Mouse (Mus musculus) stomach, embryonic 15.5 days (tissue): ENCODE measurements around the gene Slc25a26. TPM values are rescaled to one million over a fixed set of nuclear protein-coding genes. Genes with fewer than 3 reads are reported as not detected.

ENCODE experiments used
- ATAC-seq: fragments of 200-750 bp; cut with Nextera tagmentation; 2 replicates; pipeline ENCODE4 v1.8.0; 2017; ENCODE audit warnings: low read depth, moderate number of reproducible peaks, moderate TSS enrichment; ENCODE audit not compliant: insufficient read depth, low FRiP score
- H3K27ac ChIP-seq: fragments of 300-500 bp; sonication (generic); 2 replicates; pipeline ENCODE4 v1.5.1; 2015; ENCODE audit warnings: mild to moderate bottlenecking, inconsistent platforms
- H3K27me3 ChIP-seq: fragments of 300-500 bp; sonication (generic); replicated peaks from 2 replicates; pipeline ENCODE4 v1.6.1; 2015; ENCODE audit warnings: inconsistent platforms
- H3K36me3 ChIP-seq: fragments of 300-500 bp; sonication (generic); 2 replicates; pipeline ENCODE4 v1.6.1; 2015; ENCODE audit warnings: inconsistent platforms
- H3K4me1 ChIP-seq: fragments of 300-500 bp; sonication (generic); 2 replicates; pipeline ENCODE4 v1.6.1; 2015; ENCODE audit warnings: inconsistent platforms
- H3K4me2 ChIP-seq: fragments of 300-500 bp; sonication (generic); 2 replicates; pipeline ENCODE4 v1.6.1; 2015; ENCODE audit warnings: mild to moderate bottlenecking, inconsistent platforms
- H3K4me3 ChIP-seq: fragments of 300-500 bp; sonication (generic); replicated peaks from 2 replicates; pipeline ENCODE4 v1.5.1; 2015; ENCODE audit warnings: inconsistent platforms
- H3K9ac ChIP-seq: fragments of 300-500 bp; sonication (generic); 2 replicates; pipeline ENCODE4 v1.6.1; 2015; ENCODE audit warnings: inconsistent platforms
- H3K9me3 ChIP-seq: fragments of 300-500 bp; sonication (generic); 2 replicates; pipeline ENCODE4 v1.6.1; 2016; ENCODE audit warnings: inconsistent platforms
- WGBS: fragments of 180-500 bp; shearing (Covaris S2); methylation state at CpG from one replicate; pipeline ENCODE4 v1.1.7; 2015; 5-methylcytosine and 5-hydroxymethylcytosine counted together
- polyA plus RNA-seq: library from polyadenylated mRNA; unstranded; fragments of >200 nt; fragmentation: Nextera tagmentation; extraction: Ambion mirVana; gene quantifications from 2 replicates; pipeline ENCODE4 v1.2.1, GENCODE M21; 2015

Gene Slc25a26
- polyA plus RNA-seq, 1 experiment from 2014 or later: 7.9 TPM

DNA sequence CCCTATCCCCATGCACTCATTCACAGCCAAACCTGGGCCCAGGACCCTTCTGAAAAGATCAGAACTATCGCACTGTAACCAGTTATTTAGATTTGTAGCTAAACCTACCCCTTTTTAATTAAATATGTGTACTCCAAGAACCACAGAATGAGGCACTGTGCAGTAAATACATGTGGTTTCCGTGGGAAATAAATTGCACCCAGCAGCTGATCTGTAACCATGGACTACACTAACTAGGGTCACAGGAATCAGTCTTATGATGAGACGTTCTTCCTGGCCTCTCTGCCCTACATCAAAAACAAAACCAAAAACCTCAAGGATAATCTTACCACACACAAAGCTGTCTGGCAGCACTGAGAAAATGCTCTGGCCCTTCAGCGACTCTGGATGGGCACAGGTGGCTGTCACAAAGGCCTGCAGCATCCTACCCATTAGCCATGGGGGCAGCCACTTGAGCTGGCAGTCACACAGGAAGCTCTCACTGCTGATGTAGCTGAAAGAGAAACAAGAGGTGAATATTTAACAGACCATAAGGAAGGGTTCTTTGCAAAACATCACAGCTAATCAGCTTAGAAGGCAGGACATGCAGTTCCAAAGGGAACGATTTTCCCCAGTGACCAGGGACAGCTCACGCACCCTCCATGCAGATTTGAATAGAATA lies 113.2 kb downstream of the Slc25a26 start:
- ATAC-seq: no peak
- 77% methylated on average over 6 of the region's 6 CpGs for WGBS
- H3K27ac ChIP-seq: no peak overlapping the region
- no peaks in the 10 kb centered on the region for H3K9me3 ChIP-seq
- H3K4me1 ChIP-seq: no peaks in the 10 kb centered on the region
- no peaks in the 10 kb centered on the region for H3K27me3 ChIP-seq
- no peak overlapping the region for H3K4me3 ChIP-seq
- no peak overlapping the region for H3K4me2 ChIP-seq
- H3K9ac ChIP-seq: no peak overlapping the region
- H3K36me3 ChIP-seq: peaks cover 58% of the 10 kb centered on the region

DNA sequence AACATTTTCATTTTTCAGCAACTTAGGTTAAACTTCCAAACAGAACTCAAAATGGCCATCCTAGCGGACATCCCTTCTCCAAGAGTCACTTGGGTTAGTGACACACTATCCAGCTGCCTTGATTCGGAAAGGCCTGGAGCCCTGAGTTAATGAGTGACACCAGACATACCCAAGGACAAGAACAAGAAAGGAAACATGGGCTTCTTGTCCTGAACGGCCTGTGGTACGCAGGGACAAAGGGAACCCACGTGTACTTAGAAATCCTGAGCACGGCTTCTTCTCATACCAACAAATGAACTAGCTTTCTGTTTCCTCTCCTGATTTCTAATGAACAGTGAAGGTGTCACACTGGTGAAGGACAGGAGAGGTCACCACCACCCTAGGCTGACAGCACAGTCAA lies 114.2 kb downstream of the Slc25a26 start:
- Histone ChIP-seq H3K4me1 (no peaks in the 10 kb centered on the region), H3K27me3 (no peaks in the 10 kb centered on the region), H3K4me2 (no peak overlapping the region), H3K9me3 (no peaks in the 10 kb centered on the region), H3K9ac (no peak overlapping the region), H3K36me3 (peaks cover 57% of the 10 kb centered on the region), H3K27ac (no peak overlapping the region), H3K4me3 (no peak overlapping the region)
- WGBS: 87% methylated on average over 6 of the region's 6 CpGs
- ATAC-seq: no peak

DNA sequence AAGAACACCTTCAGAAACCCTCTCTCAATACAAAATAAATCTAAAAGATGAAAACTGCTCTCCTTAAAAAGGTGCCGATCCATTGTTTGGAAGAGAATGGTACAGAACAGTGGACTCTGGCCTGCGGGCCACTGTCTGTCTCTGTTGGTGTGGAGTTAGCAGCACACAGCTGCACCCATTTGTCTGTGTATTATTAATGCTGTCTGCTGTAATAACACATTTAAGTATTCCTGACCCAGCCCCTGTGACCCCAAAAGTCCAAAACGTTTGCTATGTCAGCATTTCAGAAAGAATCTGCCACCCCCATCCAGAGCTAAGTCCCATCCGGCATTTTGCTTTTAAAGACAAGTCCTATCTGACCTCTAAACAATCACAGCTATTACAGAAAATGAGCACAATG lies 115.8 kb downstream of the Slc25a26 start:
- Histone ChIP-seq H3K4me1 (no peaks in the 10 kb centered on the region), H3K9me3 (no peaks in the 10 kb centered on the region), H3K27ac (no peak overlapping the region), H3K27me3 (no peaks in the 10 kb centered on the region), H3K36me3 (peaks cover 59% of the 10 kb centered on the region), H3K4me2 (no peak overlapping the region), H3K4me3 (no peak overlapping the region), H3K9ac (no peak overlapping the region)
- 57% methylated on average over 4 of the region's 4 CpGs for whole genome bisulfite sequencing
- ATAC-seq: no peak

DNA sequence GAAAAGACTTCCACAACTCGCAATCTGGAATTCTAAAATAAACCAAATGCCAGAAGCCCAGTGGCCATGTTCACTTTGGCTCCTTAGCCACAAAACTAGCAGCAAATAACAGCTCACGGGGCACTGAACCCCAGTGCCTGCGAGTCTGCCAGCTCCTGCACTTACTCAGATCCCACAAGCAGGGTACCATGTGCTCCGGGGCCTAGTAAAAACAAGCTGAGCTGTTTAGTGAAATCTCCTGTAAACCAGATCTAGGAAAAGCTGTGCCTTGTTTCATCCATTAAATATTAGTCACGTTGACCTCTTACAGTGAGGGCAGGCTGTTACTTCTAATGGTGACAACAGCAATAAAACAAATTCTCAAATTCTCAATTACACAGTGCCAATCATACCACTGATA lies 118.5 kb downstream of the Slc25a26 start:
- no peak overlapping the region for H3K4me3 ChIP-seq
- H3K27ac ChIP-seq: no peak overlapping the region
- H3K4me1 ChIP-seq: no peaks in the 10 kb centered on the region
- no peak for ATAC-seq
- WGBS: 85% methylated on average over 5 of the region's 5 CpGs
- H3K4me2 ChIP-seq: no peak overlapping the region
- H3K9me3 ChIP-seq: no peaks in the 10 kb centered on the region
- no peaks in the 10 kb centered on the region for H3K27me3 ChIP-seq
- H3K9ac ChIP-seq: no peak overlapping the region
- H3K36me3 ChIP-seq: peaks cover 66% of the 10 kb centered on the region

DNA sequence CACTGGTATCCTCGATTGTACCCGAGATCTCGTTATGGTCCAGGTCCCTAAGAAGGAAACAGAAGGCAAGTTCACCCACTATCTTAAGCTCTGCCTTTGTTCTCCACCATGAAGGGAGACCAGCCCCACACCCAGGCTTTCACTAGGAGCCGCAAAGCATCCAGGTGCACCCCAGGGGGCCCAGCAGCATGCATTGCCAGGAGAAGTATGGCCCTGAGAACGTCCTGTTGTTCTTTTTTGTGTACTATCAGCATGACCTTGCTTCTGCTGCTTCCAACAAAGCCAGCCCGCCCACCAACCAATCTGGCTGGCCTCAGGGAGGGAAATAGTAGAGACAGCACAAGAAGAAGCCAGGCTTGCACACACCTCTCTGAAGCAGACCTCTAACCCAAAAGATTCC lies 120.2 kb downstream of the Slc25a26 start:
- no peak overlapping the region for H3K27ac ChIP-seq
- H3K4me2 ChIP-seq: no peak overlapping the region
- no peaks in the 10 kb centered on the region for H3K4me1 ChIP-seq
- ATAC-seq: no peak
- H3K27me3 ChIP-seq: no peaks in the 10 kb centered on the region
- H3K4me3 ChIP-seq: no peak overlapping the region
- H3K9me3 ChIP-seq: no peaks in the 10 kb centered on the region
- no peak overlapping the region for H3K9ac ChIP-seq
- H3K36me3 ChIP-seq: peaks cover 77% of the 10 kb centered on the region
- 83% methylated on average over 6 of the region's 6 CpGs for WGBS

DNA sequence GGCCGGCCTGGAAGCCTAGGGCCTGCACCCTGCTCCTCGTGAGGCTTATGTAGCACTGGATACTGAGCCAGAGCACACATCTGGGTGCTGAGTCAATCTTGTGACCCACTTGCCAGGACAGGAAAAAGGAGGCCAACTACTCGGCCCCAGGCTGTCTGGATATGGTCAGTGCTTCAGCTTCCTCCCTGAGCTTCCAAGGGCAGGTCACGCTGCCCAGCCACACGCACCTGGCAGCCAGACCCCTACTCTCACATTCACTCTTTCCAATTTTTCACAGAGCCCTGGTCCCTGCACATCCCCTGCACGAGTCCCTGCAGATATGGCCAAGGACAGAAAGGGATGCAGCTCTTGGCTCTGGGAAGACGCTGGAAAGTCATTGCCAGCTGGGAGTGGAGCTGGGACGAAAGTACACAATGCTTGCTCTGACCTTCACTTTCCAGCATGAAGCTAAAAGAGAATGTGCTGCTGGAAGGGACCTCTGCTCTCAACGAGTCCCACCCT lies 120.7 kb downstream of the Slc25a26 start:
- ATAC-seq: no peak
- Histone ChIP-seq H3K4me3 (no peak overlapping the region), H3K27ac (no peak overlapping the region), H3K4me1 (no peaks in the 10 kb centered on the region), H3K4me2 (no peak overlapping the region), H3K9ac (no peak overlapping the region), H3K9me3 (no peaks in the 10 kb centered on the region), H3K36me3 (peaks cover 83% of the 10 kb centered on the region), H3K27me3 (no peaks in the 10 kb centered on the region)
- 77% methylated on average over 9 of the region's 9 CpGs for WGBS

DNA sequence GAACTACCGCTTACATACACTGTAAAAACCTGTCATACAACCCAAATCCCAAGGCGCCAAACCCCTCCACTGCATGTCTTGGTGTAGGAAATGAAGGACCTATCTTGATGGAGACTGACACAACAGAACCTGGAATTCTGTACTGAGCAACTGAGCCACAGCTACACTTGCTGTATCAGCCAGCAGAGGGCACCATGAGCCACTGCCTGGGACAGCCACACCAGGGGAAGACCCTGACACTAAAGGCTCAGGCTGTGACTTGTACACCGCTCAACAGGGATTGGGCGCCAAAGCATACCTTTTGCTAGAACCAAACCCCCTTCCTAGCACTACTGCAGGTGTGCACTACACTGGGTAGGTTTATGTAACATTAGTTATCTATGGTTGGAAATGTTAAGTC lies 122.9 kb downstream of the Slc25a26 start:
- Histone ChIP-seq H3K4me1 (no peaks in the 10 kb centered on the region; the same call in 1 of the 2 replicates), H3K27me3 (no peaks in the 10 kb centered on the region), H3K27ac (no peak overlapping the region), H3K9ac (no peak overlapping the region), H3K9me3 (no peaks in the 10 kb centered on the region), H3K36me3 (peaks cover 76% of the 10 kb centered on the region), H3K4me2 (no peak overlapping the region), H3K4me3 (no peak overlapping the region)
- WGBS: 82% methylated on average over 4 of the region's 4 CpGs
- peak; percentile 54; the same call in 1 of the 2 replicates for ATAC-seq

DNA sequence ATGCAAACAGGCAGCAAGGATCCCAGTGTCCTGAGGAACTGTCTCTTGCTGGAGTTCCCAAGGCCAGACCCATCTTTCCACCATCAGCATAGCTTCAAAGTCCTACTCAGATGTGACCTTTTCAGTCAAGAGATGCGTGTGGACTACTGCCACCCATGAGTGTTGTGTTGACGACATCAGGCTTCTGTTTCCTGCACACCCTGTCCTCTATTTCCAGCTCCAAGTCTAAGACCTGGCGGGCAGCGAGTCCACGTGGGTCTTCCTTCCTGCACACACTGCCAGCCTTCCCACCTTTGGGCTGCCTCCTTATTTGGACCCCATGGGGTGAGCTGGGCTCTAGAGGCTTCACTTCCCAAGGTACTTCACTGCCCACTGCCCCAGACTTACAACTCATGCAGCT lies 124.4 kb downstream of the Slc25a26 start:
- Histone ChIP-seq H3K4me1 (peaks cover 4% of the 10 kb centered on the region; the same call in 1 of the 2 replicates), H3K36me3 (peaks cover 69% of the 10 kb centered on the region), H3K9ac (no peak overlapping the region), H3K4me3 (no peak overlapping the region), H3K9me3 (no peaks in the 10 kb centered on the region), H3K4me2 (no peak overlapping the region), H3K27me3 (no peaks in the 10 kb centered on the region), H3K27ac (no peak overlapping the region)
- 88% methylated on average over 5 of the region's 5 CpGs for WGBS
- no peak for ATAC-seq

DNA sequence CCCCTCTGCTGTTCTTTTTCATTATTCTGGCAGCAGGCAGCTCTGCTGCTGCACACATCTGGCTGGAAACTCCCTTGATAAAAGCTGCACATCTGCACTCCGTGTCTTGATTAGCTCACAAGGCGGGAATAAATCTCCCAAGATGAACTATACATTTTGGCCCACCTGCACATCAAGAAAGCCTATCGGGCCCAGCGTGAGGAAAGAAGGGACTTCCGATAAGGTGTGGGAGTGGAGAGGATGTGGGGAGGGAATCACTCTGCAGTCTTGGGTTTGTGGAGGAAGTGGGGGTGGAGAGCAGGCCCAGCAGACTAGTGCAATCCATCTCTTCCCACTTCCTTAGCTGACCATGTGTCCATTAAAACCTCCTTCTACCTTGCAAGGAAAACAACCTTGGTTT lies 125.8 kb downstream of the Slc25a26 start:
- 64% methylated on average over 5 of the region's 5 CpGs for WGBS
- H3K4me2 ChIP-seq: no peak overlapping the region
- peaks cover 8% of the 10 kb centered on the region; the same call in 1 of the 2 replicates for H3K4me1 ChIP-seq
- no peaks in the 10 kb centered on the region for H3K9me3 ChIP-seq
- ATAC-seq: no peak
- no peak overlapping the region for H3K27ac ChIP-seq
- no peaks in the 10 kb centered on the region for H3K27me3 ChIP-seq
- H3K4me3 ChIP-seq: no peak overlapping the region
- H3K9ac ChIP-seq: no peak overlapping the region
- H3K36me3 ChIP-seq: peaks cover 56% of the 10 kb centered on the region

DNA sequence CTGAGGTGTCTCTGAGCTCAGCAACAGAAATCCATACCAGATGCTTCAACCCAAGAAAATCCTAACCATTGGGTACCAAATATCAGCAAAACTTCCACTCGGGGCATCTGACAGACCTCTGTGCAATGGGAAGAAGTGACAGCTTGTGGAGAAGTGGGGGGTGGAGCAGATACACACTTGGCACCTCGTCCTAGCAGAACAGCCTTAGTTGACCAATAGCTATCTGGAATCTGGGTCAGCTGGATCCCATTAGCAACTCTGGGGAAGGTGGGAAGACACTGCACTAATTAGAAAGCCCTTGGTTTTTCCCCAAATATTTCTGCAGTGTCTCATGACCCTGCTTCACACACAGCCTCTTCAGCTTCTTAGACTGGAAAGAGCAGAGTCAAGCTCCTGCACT lies 126.7 kb downstream of the Slc25a26 start:
- no peak for ATAC-seq
- no peak overlapping the region for H3K9ac ChIP-seq
- no peaks in the 10 kb centered on the region for H3K27me3 ChIP-seq
- peaks cover 16% of the 10 kb centered on the region for H3K4me1 ChIP-seq
- H3K4me2 ChIP-seq: no peak overlapping the region
- 66% methylated on average over 2 of the region's 2 CpGs for WGBS
- H3K36me3 ChIP-seq: peaks cover 48% of the 10 kb centered on the region
- H3K4me3 ChIP-seq: no peak overlapping the region
- no peak overlapping the region for H3K27ac ChIP-seq
- H3K9me3 ChIP-seq: no peaks in the 10 kb centered on the region

DNA sequence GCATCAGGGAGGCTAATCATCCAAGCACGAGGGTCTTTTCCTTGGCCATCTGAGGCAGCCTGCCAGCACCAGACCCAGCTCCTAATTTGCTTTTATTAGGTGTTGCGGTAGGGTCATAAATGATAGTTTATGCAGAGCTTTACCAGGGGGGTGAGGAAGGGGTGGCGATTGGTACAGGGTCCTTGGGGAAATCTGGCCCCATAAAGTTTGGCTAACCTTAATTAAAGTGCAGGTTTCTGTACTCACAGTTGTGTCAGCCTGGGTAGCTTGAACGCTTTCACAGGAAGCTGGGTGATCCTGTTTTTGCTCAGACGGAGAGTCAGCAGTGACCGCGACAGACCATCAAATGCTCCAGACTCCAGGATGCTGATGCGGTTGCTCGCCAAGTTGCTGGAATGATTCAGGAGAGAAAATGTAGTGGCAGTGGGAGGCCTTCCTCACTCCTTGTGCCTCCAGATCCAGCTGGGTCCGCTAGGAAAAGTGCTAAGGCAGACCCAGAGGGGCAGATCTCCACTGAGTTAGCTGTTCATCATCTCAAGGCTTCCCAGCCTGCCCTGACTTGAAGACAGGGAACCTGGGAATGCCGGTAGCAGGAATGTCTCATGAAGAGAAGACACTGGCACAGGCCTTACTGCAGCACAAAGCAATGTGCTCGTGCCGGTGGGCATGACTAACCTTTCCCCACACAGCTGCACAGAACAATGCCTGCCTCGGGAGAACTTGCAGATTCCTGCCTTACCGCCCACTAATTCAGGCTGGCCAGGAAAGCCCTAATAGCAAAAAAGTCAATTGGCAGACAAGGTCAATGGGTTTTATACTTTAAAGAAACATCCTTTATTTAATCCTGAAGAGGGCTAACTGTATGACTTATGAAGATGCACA lies 127.8 kb downstream of the Slc25a26 start:
- WGBS: 52% methylated on average over 15 of the region's 15 CpGs
- H3K36me3 ChIP-seq: peaks cover 37% of the 10 kb centered on the region

DNA sequence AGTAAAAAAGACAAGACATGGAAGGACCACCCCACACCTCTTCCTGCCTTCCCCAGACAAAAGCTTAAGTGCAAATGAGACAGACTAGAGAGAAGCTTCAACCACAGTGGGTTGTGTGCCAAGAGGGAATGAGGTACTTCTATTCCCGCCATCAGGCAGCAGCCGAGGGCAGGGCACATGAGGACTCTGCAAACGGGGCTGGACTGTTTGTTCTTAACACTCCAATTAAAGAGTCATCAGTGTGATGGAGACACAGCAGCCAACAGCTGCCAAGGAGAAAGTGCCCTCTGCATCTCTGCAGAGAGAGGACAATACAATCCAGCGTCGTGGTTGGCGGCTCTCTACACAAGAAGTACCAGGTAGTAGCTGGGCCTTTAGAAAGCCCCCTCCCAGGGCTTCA lies 128.7 kb downstream of the Slc25a26 start:
- WGBS: 66% methylated on average over 6 of the region's 6 CpGs

More for the DNA sequence above, 127.8 kb downstream of the Slc25a26 start:
- no peaks in the 10 kb centered on the region for H3K27me3 ChIP-seq
- H3K4me3 ChIP-seq: no peak overlapping the region
- peaks cover 25% of the 10 kb centered on the region for H3K4me1 ChIP-seq
- H3K27ac ChIP-seq: no peak overlapping the region
- ATAC-seq: no peak
- H3K9ac ChIP-seq: no peak overlapping the region
- H3K9me3 ChIP-seq: no peaks in the 10 kb centered on the region
- no peak overlapping the region for H3K4me2 ChIP-seq

More for the DNA sequence above, 128.7 kb downstream of the Slc25a26 start:
- no peak overlapping the region for H3K27ac ChIP-seq
- no peak overlapping the region for H3K4me2 ChIP-seq
- no peaks in the 10 kb centered on the region for H3K9me3 ChIP-seq
- H3K4me1 ChIP-seq: peaks cover 25% of the 10 kb centered on the region
- H3K4me3 ChIP-seq: no peak overlapping the region
- H3K36me3 ChIP-seq: peaks cover 31% of the 10 kb centered on the region
- no peak for ATAC-seq
- no peaks in the 10 kb centered on the region for H3K27me3 ChIP-seq
- H3K9ac ChIP-seq: no peak overlapping the region
